Mouse (Mus musculus) activated CD4-positive, CD25-positive, alpha-beta regulatory T cell, adult 4 months (primary cell): ENCODE measurements around the gene Cks1brt. TPM values are rescaled to one million over a fixed set of nuclear protein-coding genes. Genes with fewer than 3 reads are reported as not detected.
"Not testable (repeated sequence)": the region's sequence is repeated elsewhere in the genome, so short reads cannot be mapped to it uniquely, and the experiment has no call there.

Source experiments
- ATAC-seq: one replicate; pipeline ENCODE4 v1.8.0; 2017
- polyA plus RNA-seq, 2 experiments: library from polyadenylated mRNA; unstranded; fragments of 100-300 nt; shearing (Covaris generic); gene quantifications; one replicate each; pipeline ENCODE4 v1.2.1; 2017

Gene Cks1brt
- under 1 TPM in 1 of 2 experiments, not detected in 1; 0.20 TPM for polyA plus RNA-seq

GRCm38 (mm10) chr8:85151624-85152023, at the start of gene Cks1brt:
Gene Cks1brt (plus strand): TSS chr8:85151924.
- no peak for ATAC-seq

GRCm38 (mm10) chr8:85113241-85113640, 38.5 kb upstream of the Cks1brt start:
- no peak for ATAC-seq

GRCm38 (mm10) chr8:85115501-85115900, 36.2 kb upstream of the Cks1brt start:
- ATAC-seq, result no peak

- no peak for ATAC-seq
These were observed 34.7 kb upstream of the Cks1brt start for GRCm38 (mm10) chr8:85116984-85117383.

GRCm38 (mm10) chr8:85119052-85119981, 32.4 kb upstream of the Cks1brt start:
- ATAC-seq, result no peak

- ATAC-seq, result not testable (repeated sequence)
These were observed 31.5 kb upstream of the Cks1brt start for GRCm38 (mm10) chr8:85120251-85120650.

- no peak for ATAC-seq
These were observed 28.7 kb upstream of the Cks1brt start, which contains the start of gene Zfp791 for GRCm38 (mm10) chr8:85122995-85123394. Gene Zfp791 (minus strand): TSS chr8:85123095.

GRCm38 (mm10) chr8:85123691-85124090, 28.0 kb upstream of the Cks1brt start:
- ATAC-seq, result no peak

GRCm38 (mm10) chr8:85132335-85132734, 19.4 kb upstream of the Cks1brt start:
- no peak for ATAC-seq

- not testable (repeated sequence) for ATAC-seq
These were observed 16.0 kb upstream of the Cks1brt start for GRCm38 (mm10) chr8:85135690-85136089.

GRCm38 (mm10) chr8:85142516-85142915, 9.2 kb upstream of the Cks1brt start:
- ATAC-seq, result no peak

GRCm38 (mm10) chr8:85171291-85171690, 19.6 kb downstream of the Cks1brt start:
- ATAC-seq, result no peak

GRCm38 (mm10) chr8:85175892-85176291, 24.2 kb downstream of the Cks1brt start:
- no peak for ATAC-seq

- ATAC-seq, result no peak
These were observed 40.6 kb downstream of the Cks1brt start for GRCm38 (mm10) chr8:85192346-85192745.

- ATAC-seq, result no peak
These were observed 68.5 kb downstream of the Cks1brt start for GRCm38 (mm10) chr8:85220220-85220619.

GRCm38 (mm10) chr8:85220992-85221391, 69.3 kb downstream of the Cks1brt start:
- ATAC-seq, result no peak

Other genes with a start within 250 kb of the Cks1brt start
- gene Klf1, start 250.0 kb upstream of the Cks1brt start, polyA plus RNA-seq, result 1 to 10 TPM in 1 of 2 experiments, not detected in 1; 1.1 TPM
- 10 to 100 TPM; 15.1 to 18.1 TPM for gene Dnase2a, start 243.4 kb upstream of the Cks1brt start, polyA plus RNA-seq
- gene Mast1, start 214.6 kb upstream of the Cks1brt start, polyA plus RNA-seq, result 1 to 10 TPM in 1 of 2 experiments, under 1 TPM in 1; 0.64 to 1.0 TPM
- not detected for gene Rtbdn, start 204.9 kb upstream of the Cks1brt start, polyA plus RNA-seq
- not detected for gene Gm49661, start 182.5 kb upstream of the Cks1brt start, polyA plus RNA-seq
- 100 to 1,000 TPM; 246 to 312 TPM for gene Prdx2, start 182.3 kb upstream of the Cks1brt start, polyA plus RNA-seq
- gene Rnaseh2a, start 182.2 kb upstream of the Cks1brt start, polyA plus RNA-seq, result 10 to 100 TPM; 68.9 to 91.0 TPM
- gene Junb, start 173.2 kb upstream of the Cks1brt start, polyA plus RNA-seq, result 10 to 100 TPM; 28.9 to 30.5 TPM
- 1 to 10 TPM; 2.6 to 3.0 TPM for gene Hook2, start 161.3 kb upstream of the Cks1brt start, polyA plus RNA-seq
- gene Best2, start 137.4 kb upstream of the Cks1brt start, polyA plus RNA-seq, result not detected
- gene Asna1, start 126.6 kb upstream of the Cks1brt start, polyA plus RNA-seq, result 10 to 100 TPM; 55.6 to 98.1 TPM
- gene Trir, start 125.1 kb upstream of the Cks1brt start, polyA plus RNA-seq, result 10 to 100 TPM; 26.8 to 30.5 TPM
- 10 to 100 TPM in 1 of 2 experiments, 1 to 10 TPM in 1; 9.2 to 19.4 TPM for gene Tnpo2, start 115.0 kb upstream of the Cks1brt start, polyA plus RNA-seq
- 1 to 10 TPM; 2.8 to 3.1 TPM for gene Fbxw9, start 91.9 kb upstream of the Cks1brt start, polyA plus RNA-seq
- gene Gm5741, start 83.9 kb upstream of the Cks1brt start, polyA plus RNA-seq, result not detected
- gene Dhps, start 80.2 kb upstream of the Cks1brt start, polyA plus RNA-seq, result 10 to 100 TPM; 28.3 to 29.8 TPM
- 100 to 1,000 TPM; 132 to 134 TPM for gene Wdr83os, start 71.2 kb upstream of the Cks1brt start, polyA plus RNA-seq
- gene Wdr83, start 70.6 kb upstream of the Cks1brt start, polyA plus RNA-seq, result 10 to 100 TPM; 33.1 to 46.7 TPM
- 10 to 100 TPM; 64.8 to 82.0 TPM for gene Man2b1, start 68.7 kb upstream of the Cks1brt start, polyA plus RNA-seq
- not detected for gene Zfp791, start 28.8 kb upstream of the Cks1brt start, polyA plus RNA-seq
- not detected for gene Olfr371, start 74.1 kb downstream of the Cks1brt start, polyA plus RNA-seq
- gene Orc6, start 147.7 kb downstream of the Cks1brt start, polyA plus RNA-seq, result 10 to 100 TPM; 46.3 to 53.2 TPM
- 100 to 1,000 TPM; 101 to 109 TPM for gene Vps35, start 147.9 kb downstream of the Cks1brt start, polyA plus RNA-seq
- gene Mylk3, start 234.4 kb downstream of the Cks1brt start, polyA plus RNA-seq, result not detected